Mouse (Mus musculus) left cerebral cortex, adult 11 months (tissue): Measurements from ENCODE around the gene Cdk14.
"Not testable (repeated sequence)": the region's sequence is repeated elsewhere in the genome, so short reads cannot be mapped to it uniquely, and the experiment has no call there.

Experiments used
- DNase-seq: peaks from one replicate; pipeline ENCODE4 v3.0.0; 2022; ENCODE audit warnings: low spot score

Gene Cdk14

DNA sequence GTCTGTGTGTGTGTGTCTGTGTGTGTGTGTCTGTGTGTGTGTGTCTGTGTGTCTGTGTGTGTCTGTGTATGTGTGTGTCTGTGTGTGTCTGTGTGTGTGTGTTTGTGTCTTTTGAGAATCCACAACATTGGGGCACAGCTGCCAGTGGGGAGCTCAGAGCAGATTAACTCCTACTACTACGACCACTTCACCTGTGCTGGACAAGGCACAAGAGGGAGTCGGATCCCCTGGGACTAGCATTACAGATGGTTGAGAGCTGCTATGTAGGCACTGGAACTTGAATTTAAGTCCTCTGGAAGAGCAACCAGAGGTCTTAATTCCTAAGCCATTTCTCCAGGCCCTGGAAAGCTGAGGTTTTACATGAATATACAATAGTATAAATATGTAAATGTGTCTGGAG lies 433.9 kb downstream of the Cdk14 start:
- no peak for DNase-seq

DNA sequence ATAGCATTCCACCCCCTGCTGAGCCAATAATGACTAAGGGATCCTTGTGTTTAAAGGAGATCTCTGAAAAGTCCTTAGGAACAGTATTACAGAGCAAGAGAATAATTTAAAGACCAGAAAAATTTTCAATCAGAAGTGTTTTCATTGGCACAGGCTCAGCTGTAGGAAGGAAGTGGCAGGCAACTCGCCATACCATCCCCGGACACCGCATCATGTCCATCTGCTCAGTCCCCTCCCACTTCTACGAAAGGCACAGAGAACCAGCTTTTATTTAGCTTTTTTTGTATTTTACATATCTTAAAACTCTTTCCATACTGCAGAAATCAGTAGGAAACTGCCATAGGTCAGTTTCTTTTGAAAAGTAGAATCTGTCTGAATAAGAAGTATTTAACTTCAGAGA lies 440.6 kb downstream of the Cdk14 start:
- DNase-seq, result no peak

DNA sequence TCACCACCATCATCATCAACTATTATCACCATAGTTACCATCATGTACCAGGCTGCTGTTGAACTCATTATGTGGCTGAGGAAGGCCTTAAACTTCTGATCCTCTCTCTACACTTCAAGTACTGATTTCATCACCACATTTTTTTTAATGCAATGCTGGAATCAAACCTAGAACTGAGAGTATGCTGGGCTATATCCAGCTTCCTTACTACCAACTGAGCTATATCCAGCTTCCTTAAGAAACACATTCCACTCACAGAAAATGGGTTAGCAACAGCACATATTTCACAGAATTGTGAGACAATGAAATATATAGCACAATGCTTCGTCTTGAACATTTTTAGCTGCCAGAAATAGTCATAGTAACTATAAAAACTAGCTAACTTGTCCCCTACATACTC lies 446.7 kb downstream of the Cdk14 start:
- DNase-seq, result no peak

DNA sequence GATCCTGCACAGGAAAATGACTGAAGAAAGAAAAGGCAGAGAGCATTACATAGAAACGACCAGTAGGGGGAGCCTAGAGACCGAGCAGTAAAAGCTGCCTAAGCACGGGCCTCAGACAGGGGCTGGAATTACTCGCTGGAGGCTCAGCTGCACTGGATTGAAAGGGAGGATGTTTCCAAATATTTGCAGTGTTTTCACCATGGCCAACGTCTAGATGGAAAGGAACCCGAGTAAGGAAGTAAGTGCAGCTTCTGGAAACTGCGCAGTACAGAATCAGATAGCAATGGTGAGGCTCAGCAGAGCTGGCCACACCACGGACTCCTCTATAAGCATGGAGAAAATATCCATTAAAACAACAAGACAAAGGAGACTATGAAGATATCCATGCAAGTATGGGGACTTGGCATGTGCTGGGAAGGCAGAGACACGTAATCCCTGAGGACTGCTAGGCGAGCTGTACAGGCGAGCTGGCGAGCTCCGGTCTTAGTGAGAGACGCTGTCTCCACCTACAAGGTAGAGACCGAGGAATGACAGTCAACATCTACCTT lies 458.0 kb downstream of the Cdk14 start:
- DNase-seq, result peak; percentile 18

DNA sequence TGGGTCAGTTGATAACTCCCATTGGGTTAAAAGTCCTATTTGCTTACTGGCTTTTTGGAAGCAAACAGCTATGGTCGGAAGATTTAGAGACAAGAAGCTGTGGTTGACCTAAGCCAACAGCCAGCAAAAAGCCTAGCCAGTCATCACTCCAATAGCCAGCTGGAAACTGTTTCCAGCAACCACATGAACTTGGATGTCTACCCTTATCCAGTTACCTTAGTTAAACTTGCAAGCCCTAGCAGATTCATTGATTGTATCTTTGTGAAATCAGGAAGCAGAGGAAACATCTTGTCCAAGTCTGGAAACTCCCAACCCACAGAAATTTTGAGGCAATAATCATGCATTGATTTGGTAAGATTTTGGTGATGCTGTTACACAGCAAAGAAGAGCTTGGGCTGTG lies 458.5 kb downstream of the Cdk14 start:
- no peak for DNase-seq

DNA sequence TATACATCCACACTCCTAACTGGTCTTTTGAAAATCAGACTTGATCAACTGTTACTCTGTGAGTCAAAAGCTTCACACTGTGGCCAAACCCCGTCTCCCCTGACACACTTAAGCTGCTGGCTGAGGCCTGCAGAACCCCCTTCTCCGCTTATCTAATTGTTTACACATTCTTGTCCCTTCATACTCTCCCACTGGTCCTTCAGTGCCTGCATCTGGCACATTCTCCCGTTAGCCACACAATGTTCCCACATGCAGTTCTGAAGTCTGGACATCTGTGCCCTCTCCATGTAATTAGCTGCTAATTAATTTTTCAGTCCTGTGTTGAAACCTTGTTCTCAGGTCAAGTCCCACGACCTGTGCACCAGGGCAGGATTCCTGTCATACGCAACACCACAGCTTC lies 460.7 kb downstream of the Cdk14 start:
- no peak for DNase-seq

DNA sequence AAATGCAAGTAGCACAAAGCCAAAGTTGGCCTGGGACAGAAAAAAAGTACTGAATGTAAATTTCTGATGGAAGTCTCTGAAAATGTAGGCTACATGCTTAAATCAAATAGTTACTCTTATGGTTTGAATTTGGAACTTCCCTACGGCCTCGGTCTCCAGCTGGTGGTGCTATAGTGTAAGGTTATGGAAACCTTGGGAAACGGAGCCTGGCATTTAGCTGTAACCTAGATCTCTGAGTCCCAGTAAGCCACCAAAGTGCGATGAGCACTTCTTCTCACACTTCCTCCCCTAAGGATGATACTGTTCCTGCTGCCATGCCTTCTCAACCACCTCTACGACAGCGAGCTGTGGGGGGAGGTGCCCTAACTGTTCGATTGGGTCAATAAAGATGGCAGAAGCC lies 464.1 kb downstream of the Cdk14 start:
- no peak for DNase-seq

DNA sequence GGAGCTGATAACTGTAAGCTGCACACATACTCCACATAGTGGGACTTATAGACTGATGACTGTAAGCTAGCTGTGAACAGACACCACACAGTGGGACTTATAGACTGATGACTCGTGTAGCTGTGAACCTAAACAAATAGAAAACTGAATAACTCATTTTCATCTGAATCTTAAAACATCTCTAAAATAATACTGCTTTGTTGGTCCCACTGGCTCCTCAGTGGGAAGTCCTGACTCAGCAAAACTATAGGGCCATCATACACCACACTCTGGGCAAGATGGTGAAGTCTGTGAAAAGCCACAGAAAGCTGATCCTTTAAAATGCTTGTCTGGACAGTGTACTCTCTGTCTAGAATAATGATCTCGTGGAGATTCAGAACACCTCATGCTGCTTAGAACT lies 464.7 kb downstream of the Cdk14 start:
- no peak for DNase-seq

DNA sequence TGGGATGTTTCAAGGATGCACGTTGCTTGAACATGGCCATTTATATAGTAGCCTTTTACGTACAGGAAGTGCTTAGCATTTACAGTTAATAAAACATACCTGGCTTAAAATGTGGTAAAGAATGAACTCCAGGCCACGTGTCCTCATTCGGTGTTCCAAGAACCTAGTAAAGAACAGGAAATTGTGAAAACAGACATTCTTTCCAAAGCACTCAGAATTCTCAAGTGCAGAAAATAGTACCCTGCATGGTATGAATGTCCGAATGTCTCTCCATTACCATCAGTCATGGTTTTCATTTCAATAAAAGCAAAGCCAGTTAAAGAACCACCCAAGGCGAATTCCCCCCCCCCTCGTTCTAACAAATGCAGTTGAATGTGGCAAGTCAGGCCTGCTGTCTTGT lies 470.7 kb downstream of the Cdk14 start:
- no peak for DNase-seq

DNA sequence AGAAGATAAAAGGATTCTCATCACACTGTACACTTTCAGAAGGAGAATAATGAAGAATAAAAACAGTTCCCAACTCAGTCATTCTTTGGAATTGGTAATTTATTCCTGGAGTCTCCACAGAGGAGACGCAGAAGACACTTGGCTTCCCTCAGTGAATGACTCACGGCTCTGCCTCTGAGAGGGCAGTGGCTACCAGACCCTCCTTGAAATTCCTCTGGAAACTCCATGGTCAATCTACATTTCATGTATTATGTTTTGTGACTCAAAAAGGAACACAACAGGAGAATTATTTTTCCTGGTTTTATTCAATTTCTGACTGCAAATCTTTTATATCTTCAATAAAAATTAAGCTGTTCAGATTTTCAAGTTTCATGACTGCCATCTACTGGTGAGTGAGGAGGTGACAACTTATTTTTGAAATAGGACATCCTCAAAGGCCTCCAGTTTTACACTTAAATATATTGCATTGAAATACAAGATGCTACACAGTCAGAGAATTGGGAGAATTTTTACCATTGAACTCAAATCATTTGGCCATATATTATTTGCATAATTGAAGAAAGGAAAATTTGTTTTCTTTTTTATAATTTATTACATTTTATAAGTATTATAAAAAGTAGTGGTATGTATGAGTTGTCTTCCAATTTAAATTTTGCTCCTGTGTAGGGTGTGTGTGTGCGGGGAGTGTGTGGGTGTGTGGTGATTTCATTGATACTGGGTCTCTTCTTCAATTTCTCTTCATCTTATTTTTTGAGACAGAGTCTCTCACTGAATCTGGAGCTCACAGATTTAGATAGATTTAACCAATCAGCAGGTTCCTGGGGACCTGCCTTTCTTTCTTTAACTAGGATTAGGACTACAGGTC lies 471.8 kb downstream of the Cdk14 start:
- peak; percentile 40 for DNase-seq

DNA sequence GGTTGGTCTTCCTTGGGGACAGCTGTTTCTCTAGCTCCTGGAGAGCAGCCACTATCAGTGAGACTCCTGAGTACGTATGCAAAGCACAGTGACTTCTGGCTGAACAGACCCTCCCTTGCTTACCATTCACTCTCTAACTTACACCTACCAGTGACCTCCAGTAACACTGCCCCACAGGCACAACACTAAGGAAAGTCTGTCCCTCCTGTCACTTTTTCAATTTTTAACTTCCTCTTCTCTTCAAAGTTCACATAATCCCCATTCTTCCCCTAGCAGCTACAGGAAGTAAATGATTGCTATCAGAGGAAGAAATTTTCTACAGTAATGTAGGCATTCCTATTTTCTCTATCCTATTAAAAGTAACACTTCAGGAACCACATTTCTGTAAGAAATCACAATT lies 485.0 kb downstream of the Cdk14 start:
- no peak for DNase-seq

DNA sequence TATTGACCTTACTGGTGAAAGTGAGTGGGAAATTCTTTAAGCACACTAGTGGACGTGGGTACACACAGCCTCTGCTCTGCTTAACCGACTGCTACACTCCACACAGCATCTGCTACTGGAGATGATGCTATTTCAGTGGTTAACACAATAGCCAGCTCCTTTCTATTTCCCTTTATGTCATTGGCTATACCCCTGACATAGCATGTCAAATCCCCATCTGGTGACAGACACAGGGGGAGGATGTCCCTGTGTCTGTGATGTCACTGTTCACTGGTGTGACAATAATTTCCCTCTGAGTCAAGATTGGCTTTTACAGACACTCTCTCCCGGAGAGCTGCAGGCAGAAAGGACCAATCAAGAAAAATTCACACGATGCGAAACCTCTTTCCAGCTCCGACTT lies 485.6 kb downstream of the Cdk14 start:
- no peak for DNase-seq

DNA sequence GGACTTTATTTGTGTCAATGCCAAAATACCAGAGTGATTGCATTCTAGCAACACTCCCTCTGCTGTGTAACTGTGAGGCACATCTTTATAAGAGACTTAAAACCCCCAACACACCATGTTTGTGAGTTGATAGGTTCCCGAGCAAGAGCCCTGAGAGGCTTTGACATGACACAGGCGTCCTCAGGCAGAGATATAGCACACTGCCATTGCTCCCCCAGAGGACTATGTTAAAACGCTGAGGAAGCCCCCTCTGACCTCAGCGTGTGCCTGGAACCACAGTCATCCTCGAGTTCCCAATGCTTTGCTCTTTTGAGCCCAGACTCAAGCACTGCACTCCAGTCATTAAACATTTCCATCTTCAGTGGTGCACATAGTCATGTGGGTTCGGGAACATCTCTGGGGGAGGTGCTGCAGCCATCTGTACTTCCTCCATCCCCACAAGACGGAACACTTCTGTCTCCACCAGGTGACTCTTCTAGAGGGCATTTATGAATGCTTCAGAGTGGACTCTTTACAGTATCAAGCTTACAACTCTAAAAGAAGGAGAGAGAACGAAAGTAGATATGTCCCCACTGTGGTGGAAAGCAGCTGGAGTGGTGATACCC lies 488.5 kb downstream of the Cdk14 start:
- no peak for DNase-seq

DNA sequence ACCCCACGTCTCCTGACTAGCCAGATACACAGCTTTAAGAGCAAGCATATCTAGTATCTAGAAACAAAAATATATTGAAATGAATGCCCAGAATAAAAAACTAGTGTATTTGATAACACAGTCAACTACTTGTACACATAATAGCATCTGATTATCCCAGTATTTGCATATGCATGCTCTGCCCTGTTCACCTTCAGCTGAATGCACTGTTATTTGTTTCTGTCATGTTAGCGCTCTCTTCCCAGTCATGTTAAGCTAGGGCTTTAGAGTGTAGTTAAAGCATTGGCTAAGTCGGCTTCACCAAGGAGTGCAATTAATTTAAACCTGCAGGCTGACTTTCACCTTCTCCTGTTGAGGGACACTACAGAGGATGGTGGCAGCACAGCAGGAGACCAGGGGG lies 490.5 kb downstream of the Cdk14 start:
- no peak for DNase-seq

DNA sequence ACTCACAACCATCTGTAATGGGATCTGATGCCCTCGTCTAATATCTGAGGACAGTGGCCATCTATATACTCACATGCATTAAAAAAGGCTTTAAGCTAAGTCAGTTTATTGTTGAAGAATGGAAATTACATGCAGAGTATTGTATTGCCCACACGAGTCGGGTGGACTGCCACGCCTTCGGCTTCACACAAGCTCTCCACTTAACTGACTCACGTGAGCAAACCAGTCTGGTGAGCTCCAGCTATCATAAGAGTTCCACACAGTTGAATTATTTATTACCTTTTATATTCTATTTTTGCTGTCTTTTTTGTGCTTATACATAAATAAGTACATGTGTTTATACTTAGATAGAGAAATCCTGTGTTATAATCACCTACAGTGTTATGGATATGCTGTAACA lies 495.2 kb downstream of the Cdk14 start:
- no peak for DNase-seq

DNA sequence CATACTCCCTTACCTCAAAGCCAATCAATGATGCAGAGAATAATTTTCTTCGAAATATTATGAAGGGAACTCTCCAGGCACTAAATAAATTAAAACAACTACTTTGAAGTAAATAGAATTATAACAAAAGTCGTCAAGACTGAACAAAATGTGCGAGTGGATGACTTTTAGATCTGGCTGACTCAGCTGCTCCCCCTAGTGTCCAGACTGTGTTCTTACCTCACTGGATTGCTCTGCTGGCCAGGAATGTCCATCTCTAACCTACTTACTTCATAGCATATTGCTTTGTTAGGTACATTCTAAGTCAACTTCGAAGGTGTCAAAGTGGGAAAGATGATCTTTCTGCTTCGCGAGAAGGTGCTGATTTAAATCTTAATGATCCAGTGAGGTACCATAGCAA lies 501.7 kb downstream of the Cdk14 start:
- peak; percentile 24 for DNase-seq

DNA sequence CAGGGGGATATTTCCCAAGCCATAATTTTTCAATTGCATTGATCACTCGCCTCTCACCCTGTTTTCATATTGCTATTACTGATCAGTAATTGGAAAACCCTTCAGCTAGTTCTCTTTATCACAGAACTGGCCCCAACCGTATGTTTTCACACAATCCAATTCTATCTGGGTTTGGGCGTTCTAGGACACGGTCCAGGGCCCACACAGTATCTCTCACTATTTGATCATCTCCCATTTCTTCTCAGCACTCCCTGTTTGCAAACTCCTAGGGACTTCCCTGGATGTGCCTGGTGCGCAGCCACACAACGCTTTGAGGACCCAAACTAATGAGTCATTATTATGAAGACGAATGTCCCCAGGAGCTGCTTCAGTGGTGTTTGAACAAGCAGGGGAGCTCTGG lies 502.4 kb downstream of the Cdk14 start:
- DNase-seq, result no peak

DNA sequence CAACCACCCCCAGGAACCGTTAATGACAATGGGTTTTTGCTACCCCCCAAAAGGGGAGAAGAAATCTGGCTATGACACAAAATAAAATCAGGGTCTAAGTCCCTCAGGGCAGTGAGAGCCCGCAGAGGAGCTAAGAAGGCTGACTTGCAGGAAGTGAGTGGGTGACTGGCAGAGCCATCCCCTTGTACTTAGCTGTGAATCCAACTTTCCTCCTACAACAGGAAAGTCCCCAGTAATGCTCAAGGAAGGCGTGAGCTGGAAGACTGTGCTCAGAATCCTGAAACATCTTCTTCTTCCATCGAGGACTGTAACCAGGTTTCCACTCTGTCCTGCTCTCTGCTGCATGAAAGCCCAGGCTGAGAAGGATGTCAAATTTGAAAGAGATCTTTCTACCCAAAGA lies 502.8 kb downstream of the Cdk14 start:
- no peak for DNase-seq

DNA sequence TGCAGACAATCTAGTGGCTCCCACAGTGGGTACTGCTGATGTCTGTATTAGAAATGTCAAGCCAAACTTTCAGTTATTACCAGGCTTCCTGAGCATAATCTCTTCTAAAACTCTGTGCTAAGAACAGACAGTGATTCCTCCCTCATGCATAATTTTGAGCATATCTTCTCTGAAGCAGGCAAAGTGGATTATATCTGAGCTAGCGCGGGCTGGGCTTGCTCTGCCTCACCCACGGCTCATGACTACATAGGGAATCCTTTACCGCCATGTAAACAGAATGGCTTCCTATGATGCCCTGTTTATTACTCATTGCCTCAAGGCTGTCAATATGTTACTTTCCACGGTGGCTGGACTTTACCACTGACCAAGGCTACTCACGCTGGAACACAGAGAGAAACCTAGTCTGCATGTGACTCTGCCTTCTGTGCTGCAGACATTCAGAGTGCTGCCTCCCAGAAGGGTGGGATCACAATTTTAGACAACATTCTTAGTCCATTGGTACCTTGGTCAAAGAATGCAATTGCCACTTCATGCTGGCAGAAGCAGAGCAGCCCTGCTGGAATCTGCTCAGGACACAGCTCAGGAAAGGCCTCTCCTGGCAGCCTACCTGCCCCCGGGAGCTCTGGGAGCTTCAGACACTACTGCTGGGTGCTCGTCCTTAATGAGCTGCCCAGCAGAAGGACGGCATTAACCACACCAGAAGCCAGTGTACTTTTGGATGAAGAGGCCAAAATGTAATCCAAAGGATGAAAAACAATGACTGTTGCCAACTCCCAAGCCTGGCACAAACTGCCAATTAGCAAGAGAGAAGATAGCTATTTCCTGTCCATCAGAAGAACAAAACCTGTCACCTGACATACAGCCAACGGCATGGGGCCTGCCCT lies 503.5 kb downstream of the Cdk14 start:
- peak; percentile 13 for DNase-seq

DNA sequence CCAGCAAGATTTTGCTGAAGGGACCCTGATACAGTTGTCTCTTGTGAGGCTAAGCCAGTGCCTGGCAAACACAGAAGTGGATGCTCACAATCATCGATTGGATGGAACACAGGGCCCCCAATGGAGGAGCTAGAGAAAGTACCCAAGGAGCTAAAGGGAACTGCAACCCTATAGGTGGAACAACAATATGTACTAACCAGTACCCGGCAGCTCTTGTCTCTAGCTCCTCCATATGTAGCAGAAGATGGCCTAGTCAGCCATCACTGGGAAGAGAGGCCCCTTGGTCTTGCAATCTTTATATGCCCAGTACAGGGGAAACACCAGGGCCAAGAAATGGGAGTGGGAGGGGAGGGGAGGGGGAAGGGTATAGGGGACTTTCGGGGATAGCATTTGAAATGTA lies 515.2 kb downstream of the Cdk14 start:
- DNase-seq, result not testable (repeated sequence)

DNA sequence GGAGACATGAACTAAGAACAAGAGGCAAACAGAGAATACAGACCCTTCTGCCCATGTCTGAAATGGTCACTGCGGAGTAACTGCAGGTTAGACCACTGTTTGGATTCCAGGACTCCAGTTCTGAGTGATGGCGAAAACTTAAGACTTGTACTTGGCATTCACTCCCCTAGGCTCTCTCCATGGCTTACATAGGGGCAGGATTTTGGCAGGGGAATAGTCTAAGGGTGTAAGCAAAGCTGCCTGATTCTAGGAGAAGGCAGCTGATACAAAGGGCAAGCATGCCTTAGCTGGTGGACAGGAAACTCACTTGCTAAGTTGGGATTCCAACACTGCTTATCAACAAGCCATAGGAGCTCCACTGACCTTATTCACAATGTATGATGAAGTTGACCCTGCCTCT lies 521.9 kb downstream of the Cdk14 start:
- no peak for DNase-seq

DNA sequence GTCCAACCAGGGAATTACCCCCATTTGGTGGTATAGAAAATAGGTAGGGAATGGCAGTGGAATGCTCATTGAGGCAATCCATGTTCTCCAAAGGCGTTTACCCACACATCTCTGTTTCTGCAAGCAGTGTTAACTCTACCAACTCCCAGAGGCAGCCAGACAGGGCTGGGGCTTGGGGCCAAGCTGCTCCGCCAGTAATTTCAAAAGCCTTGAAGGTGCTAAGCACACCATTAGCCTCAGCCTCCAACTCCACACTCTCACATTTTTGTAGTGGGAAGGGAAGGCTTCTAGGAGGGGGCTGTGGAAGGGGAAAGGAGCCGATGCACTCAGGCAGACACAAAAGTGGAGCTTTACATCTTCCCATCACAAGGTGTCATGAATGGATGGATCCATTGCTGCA lies 525.1 kb downstream of the Cdk14 start:
- no peak for DNase-seq

DNA sequence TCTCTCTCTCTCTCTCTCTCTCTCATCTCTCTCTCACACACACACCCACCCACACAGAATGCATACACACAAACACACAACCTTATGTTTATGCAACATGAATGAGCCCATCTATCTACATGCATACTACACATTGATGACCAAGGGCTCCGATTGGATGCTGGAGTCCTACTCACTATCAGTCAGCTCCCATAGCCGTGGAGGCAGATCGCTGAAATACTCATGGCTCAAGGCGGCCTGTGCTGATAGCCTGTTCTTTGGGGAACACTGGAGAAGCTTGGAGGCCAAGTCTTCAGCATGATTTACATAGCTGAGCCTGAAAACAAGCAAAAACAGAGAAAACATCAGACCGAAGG lies 526.3 kb downstream of the Cdk14 start:
- no peak for DNase-seq
